Mouse (Mus musculus) gastrocnemius, postnatal 36 days (tissue): Measurements from ENCODE around the gene Tshz2. TPM values are rescaled to one million over a fixed set of nuclear protein-coding genes. Genes with fewer than 3 reads are reported as not detected.

Source experiments
- DNase-seq, 2 experiments: peaks; one replicate each; pipeline ENCODE4 v3.0.0; 2022
- intact Hi-C: fragments of 180-260 bp; cut with DNase I; formaldehyde crosslinking; loops from one replicate; pipeline ENCODE4 v1.15.1; 2025
- total RNA-seq, 2 experiments: library from RNA; stranded (reverse); gene quantifications; 2 replicates each; pipeline ENCODE4 v1.2.3; 2021

Gene Tshz2
- total RNA-seq, 2 experiments from 2014 or later = 9.4 to 10.7 TPM

GRCm38 (mm10) chr2:169621201-169621710, 11.6 kb upstream of the Tshz2 start:
- no peak for DNase-seq
- intact Hi-C loops = no loop called here

DNA sequence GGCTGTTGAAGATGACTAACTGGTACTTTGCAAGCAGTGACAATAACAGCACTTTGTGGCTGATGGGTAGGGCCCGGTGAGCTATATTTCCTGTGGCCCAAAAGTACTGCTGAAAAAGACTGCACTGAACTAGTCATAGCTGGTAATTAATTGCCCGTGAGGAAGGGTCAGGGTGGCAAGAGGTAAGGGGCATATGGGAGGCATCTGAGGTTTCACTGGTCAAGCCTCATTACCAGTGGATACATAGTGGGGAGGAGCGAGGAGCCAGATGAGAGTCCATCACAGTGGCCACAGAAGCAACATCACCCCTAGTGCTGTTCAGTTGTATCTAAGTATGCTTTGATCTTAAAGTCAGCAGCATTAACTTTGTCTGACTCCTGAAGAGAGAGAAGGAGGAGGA, 2.7 kb upstream of the Tshz2 start:
- intact Hi-C loops = no loop called here
- DNase-seq = no peak

GRCm38 (mm10) chr2:169633491-169634289, 877 bp downstream of the Tshz2 start:
- peak in 1 of 2 experiments; percentile 48 for DNase-seq
- intact Hi-C loops = no loop called here

- DNase-seq = no peak
- intact Hi-C loops = no loop called here
These were observed 2.0 kb downstream of the Tshz2 start for GRCm38 (mm10) chr2:169634619-169635382.

GRCm38 (mm10) chr2:169635428-169635827, 2.6 kb downstream of the Tshz2 start:
- no peak for DNase-seq
- intact Hi-C loops = no loop called here

DNA sequence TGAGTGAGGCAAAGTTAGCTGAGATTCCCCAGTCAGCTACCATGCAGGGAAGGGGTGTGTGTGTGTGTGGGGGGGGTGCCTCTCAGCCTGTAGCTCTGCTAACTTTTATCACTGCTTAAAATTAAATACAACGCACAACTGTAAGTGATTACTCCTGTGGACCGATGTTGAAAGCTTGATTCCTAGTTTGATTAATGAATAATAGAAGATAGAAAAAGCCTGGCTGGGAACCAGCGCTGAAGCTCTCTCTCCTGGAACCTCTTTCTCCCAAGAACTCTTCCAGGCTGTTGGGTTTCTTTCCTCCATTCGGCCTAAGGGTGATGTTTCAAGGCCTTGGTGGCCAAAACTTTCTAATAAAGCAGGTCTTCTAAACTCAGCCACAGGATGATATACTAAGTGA, 3.6 kb downstream of the Tshz2 start:
- DNase-seq = no peak
- intact Hi-C loops = no loop called here

- DNase-seq = peak in 1 of 2 experiments; percentile 39
- intact Hi-C loops = no loop called here
These were observed 8.7 kb downstream of the Tshz2 start for GRCm38 (mm10) chr2:169641547-169641946.

DNA sequence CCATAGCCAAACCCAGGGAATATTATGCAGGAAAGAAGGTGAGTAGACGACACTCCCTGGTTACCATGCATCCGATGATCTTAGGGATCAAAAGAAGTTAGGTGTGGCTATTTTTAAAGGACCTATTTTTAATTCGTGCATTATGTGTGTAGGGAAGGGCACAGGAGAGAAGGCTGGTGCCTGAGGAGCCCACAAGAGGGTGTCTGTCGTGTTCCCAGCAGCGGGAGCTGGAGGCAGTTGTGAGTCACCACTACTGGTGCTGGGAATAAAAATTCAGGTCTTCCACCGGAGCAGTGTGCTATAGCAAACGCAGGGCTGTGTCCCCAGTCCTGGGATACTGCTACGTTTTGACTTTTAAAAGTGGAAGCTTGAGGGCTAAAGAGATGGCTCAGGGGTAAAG, 9.6 kb downstream of the Tshz2 start:
- no peak for DNase-seq
- intact Hi-C loops = no loop called here

- intact Hi-C loops = no loop called here
- DNase-seq = no peak
These were observed 14.3 kb downstream of the Tshz2 start for GRCm38 (mm10) chr2:169647091-169647490.

DNA sequence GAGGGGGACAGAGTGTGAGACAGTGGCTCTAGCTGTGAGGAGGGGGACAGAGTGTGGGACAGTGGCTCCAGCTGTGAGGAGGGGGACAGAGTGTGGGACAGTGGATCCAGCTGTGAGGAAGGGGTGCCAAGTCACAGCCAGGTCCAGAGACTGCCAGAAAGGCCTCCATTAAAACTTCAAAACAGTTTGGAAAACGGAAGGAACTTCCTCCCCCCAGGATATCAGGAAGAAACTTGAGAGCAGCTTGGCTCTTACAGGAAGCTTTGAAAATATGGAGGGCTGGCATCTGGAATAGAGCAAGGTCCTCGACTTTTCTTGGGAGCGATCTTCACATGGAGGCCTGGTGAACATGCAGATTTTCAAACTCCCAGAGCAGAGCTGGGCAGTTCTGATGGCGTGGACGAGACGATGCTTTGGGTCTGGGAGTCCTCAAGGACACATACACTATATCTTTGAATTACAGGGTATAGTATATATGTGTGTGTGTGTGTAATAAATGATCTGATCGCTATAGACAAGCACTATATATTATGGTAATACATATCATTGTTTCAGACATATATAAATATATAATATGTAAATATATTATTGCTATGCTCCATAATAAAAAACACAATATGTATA, 16.6 kb downstream of the Tshz2 start:
- DNase-seq = no peak
- intact Hi-C loops = no loop called here

DNA sequence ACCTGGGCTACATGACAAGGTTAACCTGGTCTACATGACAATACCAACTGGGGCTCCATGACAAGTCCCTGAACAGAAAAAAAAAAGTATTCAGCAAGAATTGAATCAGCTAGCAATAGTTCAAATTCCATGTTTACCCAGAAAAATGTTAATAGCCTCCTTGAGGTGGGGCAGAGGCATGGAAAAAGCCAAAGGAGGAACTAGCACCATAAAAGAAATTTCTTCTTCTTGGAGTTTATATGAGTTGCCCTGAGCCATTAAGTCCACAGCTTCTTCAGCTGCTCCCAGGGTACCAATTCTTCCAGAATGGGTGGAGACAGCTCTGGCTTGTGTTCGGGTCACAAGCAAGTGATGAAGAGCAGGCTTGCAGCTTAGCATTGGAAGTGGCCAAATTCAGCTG, 20.5 kb downstream of the Tshz2 start:
- intact Hi-C loops = no loop called here
- no peak for DNase-seq

DNA sequence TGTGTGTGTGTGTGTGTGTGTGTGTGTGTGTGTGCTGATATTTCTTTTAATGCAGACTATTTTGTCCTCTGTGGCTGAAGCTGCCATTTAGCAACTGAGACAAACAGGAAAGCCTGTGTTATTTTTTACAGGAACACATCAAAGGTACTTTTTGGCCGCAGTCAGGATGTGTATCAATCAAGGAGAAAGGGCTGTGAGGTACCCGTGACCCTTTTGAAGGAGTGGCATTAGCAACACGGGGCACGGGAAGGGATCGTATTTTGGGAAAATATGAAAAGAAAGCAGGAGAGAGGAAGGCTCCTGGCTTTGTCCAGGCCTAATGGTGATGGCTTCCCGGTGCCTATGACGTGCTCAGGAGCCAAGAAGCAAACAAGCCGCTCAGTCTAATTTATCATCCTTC, 31.0 kb downstream of the Tshz2 start:
- DNase-seq = no peak
- intact Hi-C loops = no loop called here

- intact Hi-C loops = no loop called here
- DNase-seq = no peak
These were observed 38.5 kb downstream of the Tshz2 start for GRCm38 (mm10) chr2:169671264-169671663.

DNA sequence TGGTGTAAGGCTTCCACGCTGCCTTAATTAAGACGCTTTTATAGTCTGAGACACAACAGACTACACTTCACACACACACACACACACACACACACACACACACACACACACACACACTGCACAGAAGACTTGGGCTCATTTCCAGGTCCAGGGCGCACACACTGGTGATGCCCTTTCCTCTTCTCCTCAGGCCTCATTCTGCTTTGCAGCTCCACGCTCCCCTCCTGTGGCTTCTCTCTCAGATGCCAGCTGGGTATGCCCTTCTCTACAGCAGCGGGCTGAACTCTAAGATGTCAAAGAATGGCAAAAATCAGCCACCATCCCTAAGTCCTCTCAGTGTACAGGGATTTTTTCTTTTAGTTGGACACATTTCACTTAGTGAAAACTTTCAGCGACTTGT, 41.0 kb downstream of the Tshz2 start:
- DNase-seq = no peak
- intact Hi-C loops = no loop called here

DNA sequence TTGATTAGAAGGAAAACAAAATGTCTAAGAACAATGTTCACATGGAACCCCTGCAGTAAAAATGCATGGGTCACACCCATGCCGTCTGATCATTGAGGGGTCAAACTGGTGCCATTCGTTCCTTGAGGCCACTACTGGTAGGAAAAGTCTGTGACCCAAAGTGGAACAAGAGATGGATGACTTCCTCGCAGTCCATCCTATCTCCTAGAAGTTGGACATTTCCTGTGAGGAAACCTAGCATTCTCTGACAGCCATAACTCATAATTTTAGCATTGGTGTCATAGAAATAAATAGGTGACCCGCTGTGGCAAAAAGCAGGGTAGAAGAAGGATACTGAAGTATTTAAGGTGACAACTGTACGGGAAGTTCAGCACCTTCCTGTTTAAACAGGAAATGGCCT, 41.4 kb downstream of the Tshz2 start:
- intact Hi-C loops = no loop called here
- no peak for DNase-seq

DNA sequence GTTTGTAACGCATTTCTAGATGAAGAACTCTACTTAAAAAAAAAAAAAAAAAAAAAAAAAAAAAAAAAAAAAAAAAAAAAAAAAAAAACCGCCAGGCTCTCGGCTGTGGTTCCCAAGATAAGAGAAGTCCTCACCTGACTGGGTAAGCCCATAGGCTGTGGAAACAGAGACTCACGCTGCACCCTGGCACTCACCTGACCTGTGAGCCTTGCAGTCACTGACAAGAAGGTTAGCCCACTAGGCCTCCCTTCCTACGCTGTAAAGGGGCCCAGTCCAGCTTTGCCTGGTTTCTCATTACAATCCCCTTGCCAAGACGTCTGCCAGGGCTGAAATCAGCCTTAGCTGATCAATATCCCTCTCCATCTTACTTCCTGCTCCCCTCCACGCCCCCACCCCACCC, 46.5 kb downstream of the Tshz2 start:
- intact Hi-C loops = no loop called here

GRCm38 (mm10) chr2:169679951-169680350, 47.1 kb downstream of the Tshz2 start:
- intact Hi-C loops = no loop called here
- no peak for DNase-seq

More for the DNA sequence above, 46.5 kb downstream of the Tshz2 start:
- no peak for DNase-seq

- intact Hi-C loops = loop anchor here (5.0 kb wide), 1 partner anchor 1002 kb away; no protein-coding TSS in a partner anchor
- DNase-seq = no peak
These were observed 52.4 kb downstream of the Tshz2 start for GRCm38 (mm10) chr2:169685260-169685659.

DNA sequence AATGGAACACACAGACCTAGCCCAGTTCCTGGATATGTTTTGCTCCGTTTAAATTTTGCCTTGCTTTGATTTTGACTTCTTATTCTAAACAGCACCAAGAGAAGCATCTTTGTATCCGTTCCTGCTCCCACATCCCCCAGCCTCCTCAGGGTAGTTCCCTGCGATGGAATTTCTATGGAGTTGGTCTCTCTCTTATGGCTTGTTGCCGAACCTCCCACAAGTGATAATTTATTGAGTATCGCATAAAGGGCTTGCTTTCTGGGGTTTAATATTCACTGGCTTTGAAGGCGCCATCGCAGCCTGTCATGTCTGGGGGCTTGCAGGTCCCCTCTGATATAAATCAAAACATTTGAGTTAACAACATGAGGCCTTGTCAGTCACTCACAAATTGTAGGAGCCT, 52.9 kb downstream of the Tshz2 start:
- no peak for DNase-seq
- intact Hi-C loops = loop anchor here (5.0 kb wide), 1 partner anchor 1002 kb away; no protein-coding TSS in a partner anchor

- intact Hi-C loops = loop anchor here (5.0 kb wide), 1 partner anchor 1000 kb away; no protein-coding TSS in a partner anchor
- DNase-seq = no peak
These were observed 54.1 kb downstream of the Tshz2 start for GRCm38 (mm10) chr2:169686697-169687430.
